Mouse (Mus musculus): ENCODE measurements at regions not wholly inside any gene's neighbourhood (a gene's known extent, or its start where the extent isn't known, plus 50 kb on each side); places are given as distances from the start of the nearest gene placed in this dataset.

GRCm38 (mm10) chr4:127517539-127517938 lies 159.6 kb upstream of the Gjb5 start:
- DNase-seq: no peak

GRCm38 (mm10) chr4:127509936-127510335 lies 152.0 kb upstream of the Gjb5 start:
- DNase-seq: no peak

- DNase-seq: no peak
These were observed 144.6 kb upstream of the Gjb5 start for GRCm38 (mm10) chr4:127502621-127503020.

- DNase-seq: no peak
These were observed 143.9 kb upstream of the Gjb5 start for GRCm38 (mm10) chr4:127501881-127502280.

GRCm38 (mm10) chr4:127487016-127487780 lies 129.2 kb upstream of the Gjb5 start:
- DNase-seq: no peak

GRCm38 (mm10) chr4:127485238-127485637 lies 127.3 kb upstream of the Gjb5 start:
- no peak for DNase-seq

- DNase-seq: no peak
These were observed 124.5 kb upstream of the Gjb5 start for GRCm38 (mm10) chr4:127482461-127482860.

GRCm38 (mm10) chr4:127480339-127480738 lies 122.4 kb upstream of the Gjb5 start:
- no peak for DNase-seq

GRCm38 (mm10) chr4:127469877-127470276 lies 111.9 kb upstream of the Gjb5 start:
- DNase-seq: no peak

- DNase-seq: no peak
These were observed 96.6 kb upstream of the Gjb5 start for GRCm38 (mm10) chr4:127454511-127455119.

GRCm38 (mm10) chr4:127452081-127452480 lies 94.1 kb upstream of the Gjb5 start:
- no peak for DNase-seq

- no peak for DNase-seq
These were observed 87.3 kb upstream of the Gjb5 start for GRCm38 (mm10) chr4:127445300-127445699.

- no peak for DNase-seq
These were observed 86.1 kb upstream of the Gjb5 start for GRCm38 (mm10) chr4:127444056-127444455.

- DNase-seq: no peak
These were observed 84.0 kb upstream of the Gjb5 start for GRCm38 (mm10) chr4:127442001-127442400.

GRCm38 (mm10) chr4:127440602-127441001 lies 82.6 kb upstream of the Gjb5 start:
- no peak for DNase-seq

- peak; percentile 84 for DNase-seq
These were observed 77.1 kb upstream of the Gjb5 start for GRCm38 (mm10) chr4:127435076-127435475.

- DNase-seq: no peak
These were observed 72.3 kb upstream of the Gjb5 start for GRCm38 (mm10) chr4:127430237-127430636.

- no peak for DNase-seq
These were observed 71.8 kb upstream of the Gjb5 start for GRCm38 (mm10) chr4:127429748-127430147.

GRCm38 (mm10) chr4:127423855-127424254 lies 65.9 kb upstream of the Gjb5 start:
- no peak for DNase-seq

GRCm38 (mm10) chr4:127421927-127422450 lies 64.0 kb upstream of the Gjb5 start:
- no peak for DNase-seq

- no peak for DNase-seq
These were observed 63.1 kb upstream of the Gjb5 start for GRCm38 (mm10) chr4:127421129-127421528.

- no peak for DNase-seq
These were observed 61.8 kb upstream of the Gjb5 start for GRCm38 (mm10) chr4:127419786-127420120.

GRCm38 (mm10) chr4:127419062-127419785 lies 61.2 kb upstream of the Gjb5 start:
- peak; percentile 85 for DNase-seq
